Mouse (Mus musculus) CH12.LX (cell line): ENCODE measurements at regions not wholly inside any gene's neighbourhood (a gene's known extent, or its start where the extent isn't known, plus 50 kb on each side); places are given as distances from the start of the nearest gene placed in this dataset.

ENCODE experiments used
- DNase-seq: peaks from one replicate; pipeline ENCODE4 v3.0.0-alpha.2; 2013; ENCODE audit errors: extremely low read depth
- H3K27ac ChIP-seq: 2 replicates; pipeline ENCODE4 v1.5.1; 2012; ENCODE audit warnings: low read depth, mild to moderate bottlenecking, control low read depth, moderate library complexity; ENCODE audit not compliant: insufficient read depth
- H3K27me3 ChIP-seq: replicated peaks from 2 replicates; pipeline ENCODE3; 2012; ENCODE audit warnings: inconsistent platforms
- H3K36me3 ChIP-seq, 2 experiments: replicated peaks in 1 of 2; 2 replicates each; pipeline versions ENCODE3 to v1.6.1; 2012; ENCODE audit warnings: inconsistent platforms in 1 of 2, low read length in 1 of 2, mild to moderate bottlenecking in 1 of 2, mixed read lengths in 1 of 2, moderate library complexity in 1 of 2; ENCODE audit not compliant: control insufficient read depth in 1 of 2, insufficient read depth in 1 of 2
- H3K4me1 ChIP-seq, 2 experiments: 2 replicates each; pipeline ENCODE4 v1.6.1; 2012; ENCODE audit warnings: inconsistent platforms in 1 of 2, moderate library complexity in 1 of 2; ENCODE audit not compliant: insufficient read depth in 2 of 2, control insufficient read depth in 1 of 2
- H3K4me2 ChIP-seq: 2 replicates; pipeline ENCODE4 v1.6.1; 2012; ENCODE audit warnings: low read depth, mild to moderate bottlenecking, control low read depth; ENCODE audit not compliant: poor library complexity, insufficient read depth, severe bottlenecking
- H3K4me3 ChIP-seq, 3 experiments: fragments of 150-350 bp in 1 of 3; sonication (generic) in 1 of 3; replicated peaks in 1 of 3; 2 replicates each; pipeline versions ENCODE3 to v1.5.1; 2011 to 2012; ENCODE audit warnings: low read depth in 2 of 3, low read length in 2 of 3, mild to moderate bottlenecking in 2 of 3, moderate library complexity in 2 of 3, control low read depth in 1 of 3, improper control_type of control experiment in 1 of 3, inconsistent platforms in 1 of 3, mixed read lengths in 1 of 3; ENCODE audit not compliant: poor library complexity in 1 of 3
- H3K79me2 ChIP-seq: replicated peaks from 2 replicates; pipeline ENCODE4 v1.6.1; 2012; ENCODE audit warnings: mild to moderate bottlenecking, moderate library complexity; ENCODE audit not compliant: control insufficient read depth, poor library complexity, insufficient read depth, severe bottlenecking; ENCODE audit errors: extremely low read depth
- H3K9ac ChIP-seq: 2 replicates; pipeline ENCODE4 v1.6.1; 2012; ENCODE audit warnings: low read depth, mild to moderate bottlenecking, control low read depth, moderate library complexity; ENCODE audit not compliant: insufficient read depth
- H3K9me3 ChIP-seq: replicated peaks from 2 replicates; pipeline ENCODE3; 2012; ENCODE audit warnings: low read length, inconsistent platforms, mixed read lengths
- CHD2 ChIP-seq: IDR thresholded peaks from 2 replicates; pipeline ENCODE4 v1.6.1; 2011; ENCODE audit warnings: low read length, improper control_type of control experiment
- CTCF ChIP-seq, 2 experiments: IDR thresholded peaks in 1 of 2; conservative IDR thresholded peaks in 1 of 2; 2 replicates each; pipeline ENCODE4 v1.5.1; 2011 to 2012; ENCODE audit warnings: low read depth in 2 of 2, low read length in 2 of 2, improper control_type of control experiment in 1 of 2, inconsistent platforms in 1 of 2, mild to moderate bottlenecking in 1 of 2, moderate library complexity in 1 of 2
- EP300 ChIP-seq: IDR thresholded peaks from 2 replicates; pipeline ENCODE4 v1.6.1; 2011; ENCODE audit warnings: low read length, improper control_type of control experiment
- ETS1 ChIP-seq: conservative IDR thresholded peaks from 2 replicates; pipeline ENCODE4 v1.6.1; 2012; ENCODE audit warnings: low read depth, mild to moderate bottlenecking, inconsistent platforms, low read length, improper control_type of control experiment, moderate library complexity
- GABPA ChIP-seq: IDR thresholded peaks from 2 replicates; pipeline ENCODE4 v1.6.1; 2012; ENCODE audit warnings: low read depth, low read length, improper control_type of control experiment, inconsistent platforms; ENCODE audit not compliant: insufficient replicate concordance
- HCFC1 ChIP-seq: IDR thresholded peaks from 2 replicates; pipeline ENCODE4 v1.6.1; 2012; ENCODE audit warnings: low read depth, mild to moderate bottlenecking, inconsistent platforms, low read length, improper control_type of control experiment
- IRF4 ChIP-seq: IDR thresholded peaks from 2 replicates; pipeline ENCODE4 v1.6.1; 2014; ENCODE audit warnings: low read depth, mild to moderate bottlenecking, inconsistent platforms, low read length, improper control_type of control experiment
- JUN ChIP-seq: IDR thresholded peaks from 2 replicates; pipeline ENCODE4 v1.6.1; 2011; ENCODE audit warnings: low read depth, mild to moderate bottlenecking, low read length, improper control_type of control experiment, moderate library complexity; ENCODE audit not compliant: insufficient read depth
- KAT2A ChIP-seq: IDR thresholded peaks from 2 replicates; pipeline ENCODE4 v1.6.1; 2012; ENCODE audit warnings: low read length, improper control_type of control experiment, inconsistent platforms; ENCODE audit not compliant: insufficient replicate concordance
- MAZ ChIP-seq: IDR thresholded peaks from 2 replicates; pipeline ENCODE4 v1.6.1; 2012; ENCODE audit warnings: low read depth, mild to moderate bottlenecking, inconsistent platforms, low read length, improper control_type of control experiment, moderate library complexity
- MEF2A ChIP-seq: IDR thresholded peaks from 2 replicates; pipeline ENCODE4 v1.6.1; 2014; ENCODE audit warnings: low read depth, mild to moderate bottlenecking, inconsistent platforms, low read length, improper control_type of control experiment, borderline replicate concordance
- MXI1 ChIP-seq: IDR thresholded peaks from 2 replicates; pipeline ENCODE4 v1.6.1; 2011; ENCODE audit warnings: mild to moderate bottlenecking, low read depth, low read length, improper control_type of control experiment
- MYC ChIP-seq: IDR thresholded peaks from 2 replicates; pipeline ENCODE4 v1.6.1; 2011; ENCODE audit warnings: low read depth, mild to moderate bottlenecking, improper control_type of control experiment, low read length
- NELFE ChIP-seq: IDR thresholded peaks from 2 replicates; pipeline ENCODE4 v1.6.1; 2011; ENCODE audit warnings: low read depth, low read length, improper control_type of control experiment
- PAX5 ChIP-seq: IDR thresholded peaks from 2 replicates; pipeline ENCODE4 v1.6.1; 2012; ENCODE audit warnings: low read length, inconsistent platforms, mixed read lengths
- POLR2A ChIP-seq: IDR thresholded peaks from 2 replicates; pipeline ENCODE4 v1.6.1; 2011; ENCODE audit warnings: low read depth, mild to moderate bottlenecking, improper control_type of control experiment, low read length
- POLR2AphosphoS2 ChIP-seq: IDR thresholded peaks from 2 replicates; pipeline ENCODE4 v1.6.1; 2011; ENCODE audit warnings: low read depth, low read length, improper control_type of control experiment
- RAD21 ChIP-seq: IDR thresholded peaks from 2 replicates; pipeline ENCODE4 v1.6.1; 2011; ENCODE audit warnings: low read depth, mild to moderate bottlenecking, low read length, improper control_type of control experiment, moderate library complexity
- RCOR1 ChIP-seq: conservative IDR thresholded peaks from 2 replicates; pipeline ENCODE4 v1.6.1; 2012; ENCODE audit warnings: low read depth, mild to moderate bottlenecking, inconsistent platforms, low read length, improper control_type of control experiment
- SIN3A ChIP-seq: IDR thresholded peaks from 2 replicates; pipeline ENCODE4 v1.6.1; 2012; ENCODE audit warnings: low read length, improper control_type of control experiment, inconsistent platforms
- TCF12 ChIP-seq: IDR thresholded peaks from 2 replicates; pipeline ENCODE4 v1.6.1; 2014; ENCODE audit warnings: low read depth, mild to moderate bottlenecking, inconsistent platforms, low read length, improper control_type of control experiment
- UBTF ChIP-seq: IDR thresholded peaks from 2 replicates; pipeline ENCODE4 v1.6.1; 2012; ENCODE audit warnings: low read depth, mild to moderate bottlenecking, inconsistent platforms, low read length, improper control_type of control experiment, moderate library complexity
- USF1 ChIP-seq: IDR thresholded peaks from 2 replicates; pipeline ENCODE4 v1.6.1; 2014; ENCODE audit warnings: low read depth, mild to moderate bottlenecking, inconsistent platforms, low read length, improper control_type of control experiment
- USF2 ChIP-seq: conservative IDR thresholded peaks from 2 replicates; pipeline ENCODE4 v1.6.1; 2011; ENCODE audit warnings: low read depth, low read length, improper control_type of control experiment
- ZC3H11A ChIP-seq: IDR thresholded peaks from 2 replicates; pipeline ENCODE4 v1.6.1; 2012; ENCODE audit warnings: low read depth, mild to moderate bottlenecking, inconsistent platforms, low read length, improper control_type of control experiment
- ZKSCAN1 ChIP-seq: IDR thresholded peaks from 2 replicates; pipeline ENCODE4 v1.6.1; 2012; ENCODE audit warnings: low read depth, inconsistent platforms, low read length, improper control_type of control experiment, borderline replicate concordance
- dilution Hi-C: fragments of 300-500 bp; cut with MboI; formaldehyde crosslinking; loops from 2 replicates; pipeline ENCODE4 v1.14.3; 2020; ENCODE audit warnings: low sequenced_read_pairs; ENCODE audit not compliant: extremely low pct_unique_long_range_greater_than_20kb, extremely low pct_ligation_motif_present
- in situ Hi-C: fragments of 300-500 bp; cut with MboI; formaldehyde crosslinking; loops from 3 replicates; pipeline ENCODE4 v1.14.3; 2019; ENCODE audit warnings: low sequenced_read_pairs, low pct_ligation_motif_present, low pct_unique_long_range_greater_than_20kb, mixed read lengths

DNA sequence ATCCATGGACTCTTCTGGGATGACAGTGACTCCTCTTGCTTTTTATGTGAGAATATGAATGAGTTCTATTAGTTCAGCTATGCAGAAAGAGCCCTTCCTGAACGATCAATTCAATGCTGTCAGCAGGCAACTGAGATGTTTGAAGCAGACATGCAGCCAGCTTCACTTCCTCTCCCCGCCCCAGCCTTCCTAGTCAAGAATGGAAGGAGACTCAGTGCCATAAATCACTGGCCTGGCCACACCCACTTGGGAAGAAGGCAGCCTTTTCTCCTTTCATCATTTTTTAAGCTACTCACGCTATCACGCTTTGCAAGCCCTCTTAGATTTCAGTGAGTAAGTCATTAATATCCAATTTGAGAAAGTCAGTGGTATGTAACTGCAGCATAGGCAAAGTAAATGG, 188.3 kb upstream of the Ghitm start:
- no peak overlapping the region for H3K4me3 ChIP-seq
- TF ChIP-seq PAX5 (no peak), NELFE (no peak), ETS1 (no peak), MAZ (no peak), RAD21 (no peak), POLR2A (no peak), ZKSCAN1 (no peak), GABPA (no peak), TCF12 (no peak), UBTF (no peak), ZC3H11A (no peak), MXI1 (no peak), POLR2AphosphoS2 (no peak), JUN (no peak)
- H3K79me2 ChIP-seq: no peaks in the 10 kb centered on the region
- no peak overlapping the region for H3K27ac ChIP-seq
- DNase-seq: no peak
- no peak overlapping the region for H3K4me2 ChIP-seq
- in situ Hi-C loops: no loop called here
- peaks cover 42% of the 10 kb centered on the region for H3K27me3 ChIP-seq
- H3K9ac ChIP-seq: no peak overlapping the region
- no peaks in the 10 kb centered on the region for H3K4me1 ChIP-seq
- dilution Hi-C loops: no loop called here
- H3K9me3 ChIP-seq: no peaks in the 10 kb centered on the region
- no peaks in the 10 kb centered on the region for H3K36me3 ChIP-seq

DNA sequence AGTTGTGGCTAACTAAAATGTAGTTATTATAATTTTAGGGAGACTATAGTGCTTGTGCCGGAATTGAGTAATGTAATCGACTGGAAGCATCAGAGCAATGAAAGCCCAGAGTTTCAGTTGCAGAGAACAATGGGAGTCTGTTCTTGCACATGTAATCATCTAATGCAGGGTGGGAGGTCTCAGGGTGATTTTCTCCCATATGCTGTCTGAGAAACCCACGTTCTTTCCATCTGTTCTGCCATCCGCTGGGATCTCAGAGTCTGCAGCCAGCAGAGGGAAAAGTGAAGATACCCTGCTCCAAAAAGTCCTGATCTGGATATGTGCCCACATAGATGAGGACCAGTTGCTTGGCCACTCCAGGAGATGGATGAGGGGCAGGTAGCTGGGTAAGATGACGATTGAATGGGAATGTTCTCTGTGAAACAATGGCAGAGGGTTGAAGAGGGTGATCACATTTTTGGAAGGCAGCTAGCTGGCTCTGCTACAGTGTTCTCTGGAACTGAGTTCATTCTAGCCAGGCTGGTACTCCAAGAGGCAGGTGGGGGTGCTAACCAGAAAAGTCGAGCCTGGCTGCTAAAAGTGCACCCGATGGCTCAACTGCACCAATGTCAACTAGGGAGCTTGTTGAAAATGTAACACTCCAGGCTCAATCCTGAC, 180.3 kb upstream of the Ghitm start:
- Histone ChIP-seq H3K9ac (no peak overlapping the region), H3K4me1 (no peaks in the 10 kb centered on the region)
- dilution Hi-C loops: no loop called here

More for the DNA sequence above, 180.3 kb upstream of the Ghitm start:
- H3K36me3 ChIP-seq: no peaks in the 10 kb centered on the region
- H3K9me3 ChIP-seq: no peaks in the 10 kb centered on the region
- no peak overlapping the region for H3K4me3 ChIP-seq
- no peaks in the 10 kb centered on the region for H3K79me2 ChIP-seq
- no peak for TF ChIP-seq MYC
- TF ChIP-seq HCFC1: no peak
- TF ChIP-seq KAT2A: no peak
- no peak for TF ChIP-seq IRF4
- TF ChIP-seq USF1: no peak
- TF ChIP-seq USF2: no peak
- TF ChIP-seq UBTF: no peak
- no peak for TF ChIP-seq EP300
- no peak for TF ChIP-seq RCOR1
- no peak for TF ChIP-seq MAZ
- no peak for TF ChIP-seq SIN3A
- no peak for TF ChIP-seq CTCF (conservative IDR thresholded peaks at IDR 0.05 in 1 of 2, IDR thresholded peaks at IDR 0.05 in 1 of 2; ENCODE audit: low read depth in 2 of 2, low read length in 2 of 2)
- no peak for TF ChIP-seq MEF2A
- TF ChIP-seq POLR2A: no peak
- no peak for TF ChIP-seq CHD2
- no peak for TF ChIP-seq ZC3H11A
- in situ Hi-C loops: no loop called here
- no peak for DNase-seq
- no peak overlapping the region for H3K27ac ChIP-seq
- H3K27me3 ChIP-seq: peaks cover 41% of the 10 kb centered on the region
- H3K4me2 ChIP-seq: no peak overlapping the region
